Mouse (Mus musculus) G1E (cell line): Measurements from ENCODE around the gene Cdh3. TPM values are rescaled to one million over a fixed set of nuclear protein-coding genes. Genes with fewer than 3 reads are reported as not detected.

Experiments
- ATAC-seq: 2 replicates; pipeline ENCODE4 v1.8.0; 2016; ENCODE audit warnings: mild to moderate bottlenecking; ENCODE audit not compliant: insufficient number of reproducible peaks, poor library complexity, low FRiP score, severe bottlenecking; ENCODE audit errors: extremely low read depth
- DNase-seq: peaks from one replicate; pipeline ENCODE4 v3.0.0; 2012; ENCODE audit warnings: low spot score
- H3K27me3 ChIP-seq: 2 replicates; pipeline ENCODE4 v1.6.1; 2012; ENCODE audit warnings: mild to moderate bottlenecking, low read length, inconsistent platforms; ENCODE audit not compliant: insufficient read depth
- H3K36me3 ChIP-seq: replicated peaks from 2 replicates; pipeline ENCODE3; 2012; ENCODE audit warnings: mild to moderate bottlenecking, inconsistent platforms
- H3K4me1 ChIP-seq: 2 replicates; pipeline ENCODE4 v1.6.1; 2012; ENCODE audit warnings: low read depth, low read length, inconsistent platforms, mixed read lengths; ENCODE audit not compliant: insufficient read depth
- H3K4me3 ChIP-seq: 2 replicates; pipeline ENCODE4 v1.5.1; 2012; ENCODE audit warnings: low read depth, mild to moderate bottlenecking, inconsistent platforms, low read length, moderate library complexity, mixed read lengths
- H3K9me3 ChIP-seq: replicated peaks from 2 replicates; pipeline ENCODE4 v1.6.1; 2012; ENCODE audit warnings: inconsistent platforms
- CTCF ChIP-seq: IDR thresholded peaks from 2 replicates; pipeline ENCODE4 v1.5.1; 2012; ENCODE audit warnings: low read depth, low read length, inconsistent platforms, mixed read lengths
- GATA1 ChIP-seq: IDR thresholded peaks from 2 replicates; pipeline ENCODE4 v1.6.1; 2012; ENCODE audit warnings: borderline replicate concordance, low read length, inconsistent platforms, mixed read lengths
- GATA2 ChIP-seq: IDR thresholded peaks from 2 replicates; pipeline ENCODE4 v1.6.1; 2012; ENCODE audit warnings: low read depth, low read length, inconsistent platforms, borderline replicate concordance
- POLR2AphosphoS5 ChIP-seq: IDR thresholded peaks from 2 replicates; pipeline ENCODE4 v1.6.1; 2012; ENCODE audit warnings: low read depth, low read length, inconsistent platforms; ENCODE audit not compliant: insufficient replicate concordance
- TAL1 ChIP-seq: conservative IDR thresholded peaks from 2 replicates; pipeline ENCODE4 v1.6.1; 2012; ENCODE audit warnings: low read depth, low read length, inconsistent platforms, mixed read lengths
- polyA plus RNA-seq: library from polyadenylated mRNA; stranded (reverse); fragments of >175 nt; gene quantifications from 2 replicates; pipeline ENCODE4 v1.2.3, GENCODE M21; 2012
- total RNA-seq, 2 experiments: library from RNA; stranded (forward) in 1 of 2; stranded (reverse) in 1 of 2; fragments of 200-1000 nt in 1 of 2; fragments of >200 nt in 1 of 2; fragmentation: Nextera tagmentation in 1 of 2; gene quantifications; 2 replicates each; pipeline ENCODE4 v1.2.3; 2014 to 2017

Cdh3 gene
- total and polyA plus RNA-seq, 3 experiments = 0.05 TPM; not detected in 2

GRCm38 (mm10) chr8:106530566-106530965, 19.9 kb downstream of the Cdh3 start:
- TF ChIP-seq POLR2AphosphoS5 = no peak
- peak; percentile 48; the same call in 1 of the 2 replicates for TF ChIP-seq CTCF
- no peaks in the 10 kb centered on the region for H3K36me3 ChIP-seq
- H3K27me3 ChIP-seq = no peaks in the 10 kb centered on the region
- no peak for ATAC-seq
- no peaks in the 10 kb centered on the region for H3K9me3 ChIP-seq
- H3K4me3 ChIP-seq = no peak overlapping the region
- no peak for DNase-seq
- H3K4me1 ChIP-seq = no peaks in the 10 kb centered on the region

DNA sequence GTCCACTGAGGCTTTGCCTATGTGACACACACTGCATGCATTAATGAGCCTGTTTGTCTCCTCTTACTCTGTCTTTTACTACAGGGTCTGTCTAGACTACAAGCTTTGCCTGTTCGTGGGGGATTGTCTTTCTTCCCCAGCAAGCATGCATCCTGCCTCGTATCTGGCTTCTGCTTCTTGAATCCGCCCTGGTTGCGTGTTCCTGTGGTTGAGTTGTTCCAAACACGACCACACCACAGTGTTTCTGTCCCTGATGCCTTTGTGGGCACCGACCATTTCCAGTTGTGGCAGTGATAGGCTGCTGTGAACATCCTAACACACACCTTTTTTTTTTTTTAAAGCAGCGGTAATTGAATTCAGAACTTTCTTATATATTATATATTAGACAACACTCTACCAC, 23.0 kb downstream of the Cdh3 start:
- DNase-seq (no peak), ATAC-seq (no peak)
- H3K27me3 ChIP-seq = no peaks in the 10 kb centered on the region
- no peak overlapping the region for H3K4me3 ChIP-seq
- TF ChIP-seq CTCF (no peak), GATA2 (no peak), GATA1 (no peak), TAL1 (no peak), POLR2AphosphoS5 (no peak)
- H3K4me1 ChIP-seq = no peaks in the 10 kb centered on the region
- H3K36me3 ChIP-seq = no peaks in the 10 kb centered on the region
- no peaks in the 10 kb centered on the region for H3K9me3 ChIP-seq

DNA sequence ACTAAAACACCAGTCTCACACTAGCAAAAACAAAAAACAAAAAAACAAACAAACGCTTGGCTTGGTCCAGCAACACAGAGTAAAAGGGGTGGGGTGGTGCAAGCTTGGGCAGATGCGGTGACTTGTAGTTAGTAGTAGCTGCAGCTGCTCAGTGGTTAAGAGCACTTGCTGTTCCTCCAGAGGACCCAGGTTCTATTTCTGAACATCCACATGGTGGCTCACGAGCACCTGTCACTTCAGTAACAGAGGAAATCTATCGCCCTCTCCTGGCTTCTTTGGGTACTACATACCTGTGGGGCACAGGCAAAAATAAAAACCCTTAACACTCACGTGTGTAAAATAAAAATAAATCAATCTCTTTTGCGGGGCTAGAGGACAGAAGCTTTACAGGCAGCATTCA, 23.8 kb downstream of the Cdh3 start:
- no peaks in the 10 kb centered on the region for H3K27me3 ChIP-seq
- no peak overlapping the region for H3K4me3 ChIP-seq
- ATAC-seq (no peak), DNase-seq (no peak)
- TF ChIP-seq CTCF (peak; percentile 57), GATA2 (no peak)
- no peaks in the 10 kb centered on the region for H3K36me3 ChIP-seq
- no peaks in the 10 kb centered on the region for H3K4me1 ChIP-seq
- no peaks in the 10 kb centered on the region for H3K9me3 ChIP-seq

DNA sequence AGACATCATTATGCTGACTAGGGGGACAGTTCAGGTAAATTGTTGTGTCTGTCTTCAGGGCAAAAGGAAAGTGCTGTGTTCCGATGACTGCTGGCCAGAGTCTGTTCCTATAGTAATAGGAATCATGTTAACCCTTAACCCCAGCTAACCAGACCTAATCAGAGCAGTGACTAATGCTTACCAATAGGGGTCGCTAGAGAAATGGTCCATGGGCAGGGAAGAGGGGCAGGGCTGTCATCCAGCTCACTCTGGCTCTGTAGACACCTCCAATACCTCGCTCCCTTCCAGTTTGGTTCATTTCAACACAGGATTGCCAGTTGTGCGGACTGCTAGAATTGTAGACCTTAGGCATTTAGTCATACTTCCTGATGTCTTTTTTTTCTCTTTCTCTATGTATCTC, 24.8 kb downstream of the Cdh3 start:
- Histone ChIP-seq H3K4me3 (no peak overlapping the region), H3K9me3 (no peaks in the 10 kb centered on the region), H3K36me3 (no peaks in the 10 kb centered on the region), H3K27me3 (no peaks in the 10 kb centered on the region), H3K4me1 (no peaks in the 10 kb centered on the region)
- ATAC-seq = no peak
- TF ChIP-seq TAL1 (no peak), GATA2 (no peak), CTCF (peak; percentile 21; the same call in 1 of the 2 replicates), POLR2AphosphoS5 (no peak)
- DNase-seq = no peak

DNA sequence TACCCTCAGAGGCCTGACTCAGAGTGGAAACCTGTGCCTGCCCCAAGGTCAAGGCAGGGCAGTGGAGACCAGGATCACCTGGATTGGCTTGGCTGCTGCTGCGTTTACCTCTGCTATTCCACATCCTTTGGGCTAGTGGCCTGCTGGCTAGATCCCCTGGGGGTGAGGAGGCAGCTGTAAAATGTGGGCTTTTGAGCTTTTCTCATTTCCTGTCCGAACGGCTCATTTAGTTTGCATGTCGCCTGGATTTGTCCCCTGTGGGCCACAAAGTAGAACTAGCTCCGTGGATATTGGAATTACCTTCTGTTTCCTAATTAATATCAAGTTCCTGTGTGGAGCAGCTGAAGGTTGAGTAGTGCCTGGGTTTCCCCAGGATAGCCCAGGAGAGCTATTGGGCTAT, 28.5 kb downstream of the Cdh3 start:
- H3K4me3 ChIP-seq = no peak overlapping the region
- DNase-seq = no peak

DNA sequence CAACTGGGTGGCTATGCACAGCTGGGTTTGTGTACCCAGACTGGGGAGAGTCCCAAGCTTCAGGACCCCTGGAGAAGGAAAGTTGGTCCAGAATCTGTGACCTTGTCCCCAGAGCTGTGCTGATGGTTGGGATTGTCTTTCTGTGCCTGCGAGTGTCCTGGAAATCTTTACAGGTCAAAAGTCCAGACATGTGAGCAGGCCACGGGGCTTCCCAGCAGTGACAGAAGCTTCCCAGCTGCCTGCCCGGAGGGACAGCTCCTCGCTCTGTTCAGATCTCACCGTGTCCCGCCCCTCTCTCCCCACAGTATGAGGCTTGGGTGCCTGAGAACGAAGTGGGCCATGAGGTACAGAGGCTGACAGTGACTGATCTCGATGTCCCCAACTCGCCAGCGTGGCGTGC, 30.3 kb downstream of the Cdh3 start:
- H3K9me3 ChIP-seq = no peaks in the 10 kb centered on the region
- H3K4me1 ChIP-seq = no peaks in the 10 kb centered on the region
- no peak for ATAC-seq
- H3K4me3 ChIP-seq = no peak overlapping the region
- no peak for TF ChIP-seq POLR2AphosphoS5
- no peak for TF ChIP-seq TAL1
- TF ChIP-seq GATA1 = no peak
- TF ChIP-seq CTCF = no peak
- no peak for TF ChIP-seq GATA2
- DNase-seq = no peak
- H3K36me3 ChIP-seq = no peaks in the 10 kb centered on the region
- H3K27me3 ChIP-seq = peaks cover 2% of the 10 kb centered on the region; the same call in 1 of the 2 replicates

More for the DNA sequence above, 28.5 kb downstream of the Cdh3 start:
- Histone ChIP-seq H3K4me1 (no peaks in the 10 kb centered on the region), H3K36me3 (no peaks in the 10 kb centered on the region), H3K27me3 (peaks cover 2% of the 10 kb centered on the region; the same call in 1 of the 2 replicates), H3K9me3 (no peaks in the 10 kb centered on the region)
- TF ChIP-seq CTCF = no peak
- TF ChIP-seq TAL1 = no peak
- TF ChIP-seq GATA2 = no peak
- TF ChIP-seq GATA1 = no peak
- TF ChIP-seq POLR2AphosphoS5 = no peak
- no peak for ATAC-seq

GRCm38 (mm10) chr8:106543043-106543442, 32.4 kb downstream of the Cdh3 start:
- no peak overlapping the region for H3K4me3 ChIP-seq
- peaks cover 2% of the 10 kb centered on the region; the same call in 1 of the 2 replicates for H3K27me3 ChIP-seq
- no peaks in the 10 kb centered on the region for H3K4me1 ChIP-seq
- no peak for TF ChIP-seq GATA2
- no peak for TF ChIP-seq GATA1
- TF ChIP-seq CTCF = no peak
- TF ChIP-seq TAL1 = no peak
- TF ChIP-seq POLR2AphosphoS5 = no peak
- DNase-seq (no peak), ATAC-seq (no peak)
- no peaks in the 10 kb centered on the region for H3K36me3 ChIP-seq
- no peaks in the 10 kb centered on the region for H3K9me3 ChIP-seq
